Mouse (Mus musculus) CH12.LX (cell line): ENCODE results near the gene Olfr767. TPM values are rescaled to one million over a fixed set of nuclear protein-coding genes. Genes with fewer than 3 reads are reported as not detected.
"Not testable (repeated sequence)": the region's sequence is repeated elsewhere in the genome, so short reads cannot be mapped to it uniquely, and the experiment has no call there.

Source experiments
- DNase-seq: peaks from one replicate; pipeline ENCODE4 v3.0.0-alpha.2; 2013; ENCODE audit errors: extremely low read depth
- H3K27ac ChIP-seq: 2 replicates; pipeline ENCODE4 v1.5.1; 2012; ENCODE audit warnings: low read depth, mild to moderate bottlenecking, control low read depth, moderate library complexity; ENCODE audit not compliant: insufficient read depth
- H3K27me3 ChIP-seq: replicated peaks from 2 replicates; pipeline ENCODE3; 2012; ENCODE audit warnings: inconsistent platforms
- H3K36me3 ChIP-seq, 2 experiments: replicated peaks in 1 of 2; 2 replicates each; pipeline versions ENCODE3 to v1.6.1; 2012; ENCODE audit warnings: inconsistent platforms in 1 of 2, low read length in 1 of 2, mild to moderate bottlenecking in 1 of 2, mixed read lengths in 1 of 2, moderate library complexity in 1 of 2; ENCODE audit not compliant: control insufficient read depth in 1 of 2, insufficient read depth in 1 of 2
- H3K4me1 ChIP-seq, 2 experiments: 2 replicates each; pipeline ENCODE4 v1.6.1; 2012; ENCODE audit warnings: inconsistent platforms in 1 of 2, moderate library complexity in 1 of 2; ENCODE audit not compliant: insufficient read depth in 2 of 2, control insufficient read depth in 1 of 2
- H3K4me2 ChIP-seq: 2 replicates; pipeline ENCODE4 v1.6.1; 2012; ENCODE audit warnings: low read depth, mild to moderate bottlenecking, control low read depth; ENCODE audit not compliant: poor library complexity, insufficient read depth, severe bottlenecking
- H3K4me3 ChIP-seq, 3 experiments: fragments of 150-350 bp in 1 of 3; sonication (generic) in 1 of 3; replicated peaks in 1 of 3; 2 replicates each; pipeline versions ENCODE3 to v1.5.1; 2011 to 2012; ENCODE audit warnings: low read depth in 2 of 3, low read length in 2 of 3, mild to moderate bottlenecking in 2 of 3, moderate library complexity in 2 of 3, control low read depth in 1 of 3, improper control_type of control experiment in 1 of 3, inconsistent platforms in 1 of 3, mixed read lengths in 1 of 3; ENCODE audit not compliant: poor library complexity in 1 of 3
- H3K79me2 ChIP-seq: replicated peaks from 2 replicates; pipeline ENCODE4 v1.6.1; 2012; ENCODE audit warnings: mild to moderate bottlenecking, moderate library complexity; ENCODE audit not compliant: control insufficient read depth, poor library complexity, insufficient read depth, severe bottlenecking; ENCODE audit errors: extremely low read depth
- H3K9ac ChIP-seq: 2 replicates; pipeline ENCODE4 v1.6.1; 2012; ENCODE audit warnings: low read depth, mild to moderate bottlenecking, control low read depth, moderate library complexity; ENCODE audit not compliant: insufficient read depth
- H3K9me3 ChIP-seq: replicated peaks from 2 replicates; pipeline ENCODE3; 2012; ENCODE audit warnings: low read length, inconsistent platforms, mixed read lengths
- BHLHE40 ChIP-seq: IDR thresholded peaks from 2 replicates; pipeline ENCODE4 v1.6.1; 2011; ENCODE audit warnings: mild to moderate bottlenecking, low read depth, low read length, improper control_type of control experiment
- CHD1 ChIP-seq: IDR thresholded peaks from 2 replicates; pipeline ENCODE4 v1.6.1; 2012; ENCODE audit warnings: low read depth, low read length, improper control_type of control experiment, inconsistent platforms
- CHD2 ChIP-seq: IDR thresholded peaks from 2 replicates; pipeline ENCODE4 v1.6.1; 2011; ENCODE audit warnings: low read length, improper control_type of control experiment
- E2F4 ChIP-seq: IDR thresholded peaks from 2 replicates; pipeline ENCODE4 v1.6.1; 2011; ENCODE audit warnings: low read depth, low read length, improper control_type of control experiment; ENCODE audit not compliant: insufficient replicate concordance
- ELF1 ChIP-seq: IDR thresholded peaks from 2 replicates; pipeline ENCODE4 v1.6.1; 2014; ENCODE audit warnings: low read depth, mild to moderate bottlenecking, inconsistent platforms, low read length, improper control_type of control experiment
- EP300 ChIP-seq: IDR thresholded peaks from 2 replicates; pipeline ENCODE4 v1.6.1; 2011; ENCODE audit warnings: low read length, improper control_type of control experiment
- KAT2A ChIP-seq: IDR thresholded peaks from 2 replicates; pipeline ENCODE4 v1.6.1; 2012; ENCODE audit warnings: low read length, improper control_type of control experiment, inconsistent platforms; ENCODE audit not compliant: insufficient replicate concordance
- MAX ChIP-seq: IDR thresholded peaks from 2 replicates; pipeline ENCODE4 v1.6.1; 2011; ENCODE audit warnings: low read length, improper control_type of control experiment
- MEF2A ChIP-seq: IDR thresholded peaks from 2 replicates; pipeline ENCODE4 v1.6.1; 2014; ENCODE audit warnings: low read depth, mild to moderate bottlenecking, inconsistent platforms, low read length, improper control_type of control experiment, borderline replicate concordance
- MYC ChIP-seq: IDR thresholded peaks from 2 replicates; pipeline ENCODE4 v1.6.1; 2011; ENCODE audit warnings: low read depth, mild to moderate bottlenecking, improper control_type of control experiment, low read length
- PAX5 ChIP-seq: IDR thresholded peaks from 2 replicates; pipeline ENCODE4 v1.6.1; 2012; ENCODE audit warnings: low read length, inconsistent platforms, mixed read lengths
- POLR2AphosphoS2 ChIP-seq: IDR thresholded peaks from 2 replicates; pipeline ENCODE4 v1.6.1; 2011; ENCODE audit warnings: low read depth, low read length, improper control_type of control experiment
- RCOR1 ChIP-seq: conservative IDR thresholded peaks from 2 replicates; pipeline ENCODE4 v1.6.1; 2012; ENCODE audit warnings: low read depth, mild to moderate bottlenecking, inconsistent platforms, low read length, improper control_type of control experiment
- SIN3A ChIP-seq: IDR thresholded peaks from 2 replicates; pipeline ENCODE4 v1.6.1; 2012; ENCODE audit warnings: low read length, improper control_type of control experiment, inconsistent platforms
- SMC3 ChIP-seq: IDR thresholded peaks from 2 replicates; pipeline ENCODE4 v1.6.1; 2011; ENCODE audit warnings: low read depth, low read length, improper control_type of control experiment
- TCF12 ChIP-seq: IDR thresholded peaks from 2 replicates; pipeline ENCODE4 v1.6.1; 2014; ENCODE audit warnings: low read depth, mild to moderate bottlenecking, inconsistent platforms, low read length, improper control_type of control experiment
- ZMIZ1 ChIP-seq: IDR thresholded peaks from 2 replicates; pipeline ENCODE4 v1.6.1; 2012; ENCODE audit warnings: low read depth, mild to moderate bottlenecking, inconsistent platforms, low read length, improper control_type of control experiment
- dilution Hi-C: fragments of 300-500 bp; cut with MboI; formaldehyde crosslinking; loops from 2 replicates; pipeline ENCODE4 v1.14.3; 2020; ENCODE audit warnings: low sequenced_read_pairs; ENCODE audit not compliant: extremely low pct_unique_long_range_greater_than_20kb, extremely low pct_ligation_motif_present
- in situ Hi-C: fragments of 300-500 bp; cut with MboI; formaldehyde crosslinking; loops from 3 replicates; pipeline ENCODE4 v1.14.3; 2019; ENCODE audit warnings: low sequenced_read_pairs, low pct_ligation_motif_present, low pct_unique_long_range_greater_than_20kb, mixed read lengths
- polyA plus RNA-seq: library from polyadenylated mRNA; unstranded; fragments of >175 nt; gene quantifications from 2 replicates; pipeline ENCODE4 v1.2.1, GENCODE M21; 2012; ENCODE audit warnings: low read depth; ENCODE audit not compliant: insufficient read length
- total RNA-seq, 2 experiments: library from RNA; depleted of rRNA; stranded (reverse); fragments of 300-350 nt in 1 of 2; fragments of >200 nt in 1 of 2; gene quantifications; 2 replicates each; pipeline ENCODE4 v1.2.3; 2012 to 2014

Gene Olfr767
- not detected in 2 replicates for total RNA-seq (2012; rRNA removed)
- total RNA-seq (2014; rRNA removed): not detected in 2 replicates
- not detected in 2 replicates for polyA plus RNA-seq

- H3K36me3 ChIP-seq, in situ Hi-C loops, H3K79me2 ChIP-seq, H3K9me3 ChIP-seq, H3K4me1 ChIP-seq, DNase-seq, H3K27me3 ChIP-seq, H3K27ac ChIP-seq, dilution Hi-C loops, H3K4me3 ChIP-seq, H3K9ac ChIP-seq, H3K4me2 ChIP-seq: not testable (repeated sequence)
Observed at GRCm38 (mm10) chr10:129082810-129083209, at the start of gene Olfr767. TSS of gene Olfr767 (minus strand) at chr10:129082910.

GRCm38 (mm10) chr10:129117761-129118160, 35.1 kb upstream of the Olfr767 start, which contains the start of gene Olfr769:
TSS of gene Olfr769 (minus strand) at chr10:129117861.
- H3K4me3 ChIP-seq: no peak within 1 kb of the TSS
- in situ Hi-C loops (no loop called here), dilution Hi-C loops (no loop called here)
- H3K4me2 ChIP-seq: no peak within 1 kb of the TSS
- H3K4me1 ChIP-seq: no peaks in the 10 kb centered on the region
- H3K9ac ChIP-seq: no peak within 1 kb of the TSS
- no peak within 1 kb of the TSS for H3K27ac ChIP-seq
- no peaks in the 10 kb centered on the region for H3K27me3 ChIP-seq
- no peaks in the 10 kb centered on the region for H3K79me2 ChIP-seq
- no peaks in the 10 kb centered on the region for H3K9me3 ChIP-seq
- TF ChIP-seq TCF12 (no peak), SIN3A (no peak), POLR2AphosphoS2 (no peak), MAX (no peak), BHLHE40 (no peak), CHD1 (no peak), PAX5 (no peak), MYC (no peak), E2F4 (no peak), SMC3 (no peak)
- H3K36me3 ChIP-seq: no peaks in the 10 kb centered on the region
- no peak for DNase-seq

GRCm38 (mm10) chr10:129115146-129115545, 32.4 kb upstream of the Olfr767 start:
- dilution Hi-C loops: no loop called here
- TF ChIP-seq POLR2AphosphoS2 (no peak), CHD2 (no peak), ELF1 (no peak), MEF2A (no peak), KAT2A (no peak), EP300 (no peak), BHLHE40 (no peak), ZMIZ1 (no peak), PAX5 (no peak), SIN3A (no peak), RCOR1 (no peak)
- H3K4me2 ChIP-seq: no peak overlapping the region

More at GRCm38 (mm10) chr10:129115146-129115545, 32.4 kb upstream of the Olfr767 start:
- Histone ChIP-seq H3K4me1 (no peaks in the 10 kb centered on the region), H3K36me3 (no peaks in the 10 kb centered on the region), H3K9ac (no peak overlapping the region), H3K27ac (no peak overlapping the region), H3K9me3 (no peaks in the 10 kb centered on the region), H3K27me3 (no peaks in the 10 kb centered on the region), H3K79me2 (no peaks in the 10 kb centered on the region), H3K4me3 (no peak overlapping the region)
- in situ Hi-C loops: no loop called here
- no peak for DNase-seq
